Mouse (Mus musculus) myocyte (in vitro differentiated cells): ENCODE results near the gene Arhgef28. TPM values are rescaled to one million over a fixed set of nuclear protein-coding genes. Genes with fewer than 3 reads are reported as not detected.

Experiments
- H3K27me3 ChIP-seq: one replicate; pipeline ENCODE4 v1.6.1; 2011; ENCODE audit not compliant: control insufficient read depth, insufficient read depth, insufficient read length
- H3K36me3 ChIP-seq: one replicate; pipeline ENCODE4 v1.6.1; 2011; ENCODE audit not compliant: control insufficient read depth, insufficient read depth
- H3K4me2 ChIP-seq: one replicate; pipeline ENCODE4 v1.6.1; 2011; ENCODE audit warnings: low read depth, control low read depth
- H3K4me3 ChIP-seq: one replicate; pipeline ENCODE4 v1.5.1; 2011; ENCODE audit warnings: mild to moderate bottlenecking, control low read depth, moderate library complexity
- H3K79me2 ChIP-seq: one replicate; pipeline ENCODE4 v1.6.1; 2011; ENCODE audit not compliant: control insufficient read depth, insufficient read depth
- H3ac ChIP-seq: one replicate; pipeline ENCODE4 v1.6.1; 2011; ENCODE audit not compliant: control insufficient read depth, insufficient read length
- CEBPB ChIP-seq: IDR thresholded peaks from 2 replicates; pipeline ENCODE4 v1.6.1; 2011; ENCODE audit warnings: mild to moderate bottlenecking, moderate library complexity; ENCODE audit not compliant: poor library complexity, insufficient read depth, severe bottlenecking
- E2F4 ChIP-seq: IDR thresholded peaks from one replicate; pipeline ENCODE4 v1.6.1; 2011; ENCODE audit warnings: mild to moderate bottlenecking, control low read depth, moderate library complexity; ENCODE audit not compliant: insufficient read depth
- MAX ChIP-seq: IDR thresholded peaks from one replicate; pipeline ENCODE4 v1.6.1; 2011; ENCODE audit warnings: low read depth, mild to moderate bottlenecking, control low read depth
- MYOD1 ChIP-seq, 3 experiments: IDR thresholded peaks; one replicate each; pipeline ENCODE4 v1.6.1; 2011; ENCODE audit warnings: control low read depth in 2 of 3, low read depth in 2 of 3, mild to moderate bottlenecking in 2 of 3, moderate library complexity in 1 of 3; ENCODE audit not compliant: insufficient read length in 2 of 3, control insufficient read depth in 1 of 3
- MYOG ChIP-seq, 3 experiments: IDR thresholded peaks; one replicate each; pipeline ENCODE4 v1.6.1; 2011; ENCODE audit warnings: control low read depth in 2 of 3, low read depth in 2 of 3, mild to moderate bottlenecking in 2 of 3; ENCODE audit not compliant: insufficient read length in 2 of 3, control insufficient read depth in 1 of 3, insufficient read depth in 1 of 3
- POLR2A ChIP-seq: IDR thresholded peaks from one replicate; pipeline ENCODE4 v1.6.1; 2011; ENCODE audit warnings: low read depth, mild to moderate bottlenecking, control low read depth, moderate library complexity; ENCODE audit not compliant: insufficient read length
- POLR2AphosphoS2 ChIP-seq: IDR thresholded peaks from one replicate; pipeline ENCODE4 v1.6.1; 2011; ENCODE audit warnings: low read depth, control low read depth; ENCODE audit not compliant: insufficient read length
- REST ChIP-seq: IDR thresholded peaks from one replicate; pipeline ENCODE4 v1.6.1; 2011; ENCODE audit warnings: mild to moderate bottlenecking, control low read depth, moderate library complexity; ENCODE audit not compliant: insufficient read depth, insufficient read length
- SRF ChIP-seq: IDR thresholded peaks from one replicate; pipeline ENCODE4 v1.6.1; 2011; ENCODE audit warnings: low read depth; ENCODE audit not compliant: control insufficient read depth, insufficient read length
- TCF12 ChIP-seq: IDR thresholded peaks from one replicate; pipeline ENCODE4 v1.6.1; 2011; ENCODE audit warnings: mild to moderate bottlenecking, control low read depth; ENCODE audit not compliant: poor library complexity, insufficient read depth, severe bottlenecking
- TCF3 ChIP-seq: IDR thresholded peaks from one replicate; pipeline ENCODE4 v1.6.1; 2011; ENCODE audit warnings: low read depth, control low read depth; ENCODE audit not compliant: insufficient read length
- USF1 ChIP-seq: IDR thresholded peaks from one replicate; pipeline ENCODE4 v1.6.1; 2011; ENCODE audit warnings: low read depth, mild to moderate bottlenecking, control low read depth, moderate library complexity
- polyA plus RNA-seq: library from polyadenylated mRNA; unstranded; fragments of >200 nt; fragmentation: generic; extraction: Trizol; gene quantifications from one replicate; pipeline ENCODE4 v1.2.1, GENCODE M21; 2012; ENCODE audit warnings: missing spikeins

Gene Arhgef28
- polyA plus RNA-seq, 1 experiment, result 0.76 TPM

DNA sequence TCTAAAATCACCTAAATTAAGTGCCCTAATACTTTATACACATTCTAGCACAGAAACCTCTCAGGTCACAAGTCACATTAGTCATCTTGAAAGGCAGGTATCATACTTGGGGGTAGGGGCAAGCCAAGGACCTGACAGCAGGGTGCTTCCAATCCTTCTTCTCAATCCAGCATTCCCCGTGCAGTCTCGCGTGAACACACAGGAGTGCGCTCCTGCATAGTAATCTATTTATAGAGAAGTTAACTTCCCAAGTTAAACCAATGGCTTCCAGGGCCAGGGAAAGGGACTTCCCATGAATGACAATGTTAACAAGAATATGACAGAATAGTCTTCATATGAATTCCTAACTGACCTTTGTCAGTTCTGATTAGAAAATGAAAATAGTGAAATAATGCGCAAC is 58.7 kb downstream of the Arhgef28 start:
- no peak overlapping the region for H3ac ChIP-seq
- H3K4me2 ChIP-seq, result no peak overlapping the region
- peaks cover 7% of the 10 kb centered on the region for H3K27me3 ChIP-seq
- TF ChIP-seq E2F4, result no peak
- TF ChIP-seq MYOG (IDR thresholded peaks at IDR 0.05; ENCODE audit: control insufficient read depth in 1 of 3, insufficient read depth in 1 of 3, insufficient read length in 2 of 3, low read depth in 2 of 3), result no peak
- TF ChIP-seq USF1, result no peak
- TF ChIP-seq MAX, result no peak
- TF ChIP-seq SRF, result no peak
- TF ChIP-seq TCF12, result no peak
- no peak for TF ChIP-seq POLR2A
- TF ChIP-seq TCF3, result no peak
- TF ChIP-seq MYOD1 (IDR thresholded peaks at IDR 0.05; ENCODE audit: control insufficient read depth in 1 of 3, insufficient read length in 2 of 3, low read depth in 2 of 3), result no peak
- no peak for TF ChIP-seq POLR2AphosphoS2
- TF ChIP-seq CEBPB, result no peak
- TF ChIP-seq REST, result no peak
- no peaks in the 10 kb centered on the region for H3K79me2 ChIP-seq
- H3K36me3 ChIP-seq, result no peaks in the 10 kb centered on the region
- H3K4me3 ChIP-seq, result no peak overlapping the region

DNA sequence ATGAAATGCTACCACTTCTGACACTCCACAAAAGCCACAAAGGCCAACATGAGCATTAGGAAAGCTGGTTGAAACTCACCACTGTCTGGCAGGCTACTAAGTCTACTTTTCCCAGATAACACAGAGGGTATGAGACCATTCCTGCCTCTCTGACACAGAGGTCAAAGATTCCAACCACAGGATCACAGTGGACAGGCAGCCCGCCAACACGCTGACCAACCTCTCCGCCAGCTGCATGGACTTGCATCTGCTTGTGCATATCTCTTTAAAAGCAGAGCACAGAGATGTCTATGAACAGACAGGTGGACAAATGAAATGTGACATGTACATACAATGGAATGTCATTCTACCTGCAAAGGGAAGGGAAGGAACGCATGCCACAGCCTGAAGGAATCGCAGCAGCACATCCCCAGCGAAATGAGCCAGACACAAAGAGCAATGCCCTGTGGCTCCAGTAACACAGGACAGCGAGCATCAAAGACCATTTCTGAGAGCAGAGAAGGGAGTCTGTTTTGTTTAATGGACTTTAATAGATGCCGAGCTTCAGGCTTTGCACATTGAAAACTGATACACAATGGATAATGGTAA is 59.6 kb downstream of the Arhgef28 start:
- TF ChIP-seq SRF (no peak), TCF12 (no peak), USF1 (no peak), MYOG (IDR thresholded peaks at IDR 0.05; ENCODE audit: control insufficient read depth in 1 of 3, insufficient read depth in 1 of 3, insufficient read length in 2 of 3, low read depth in 2 of 3) (peak in 2 of 3 experiments; percentile 32 to 53), E2F4 (no peak), REST (no peak), MAX (no peak), POLR2AphosphoS2 (no peak), MYOD1 (IDR thresholded peaks at IDR 0.05; ENCODE audit: control insufficient read depth in 1 of 3, insufficient read length in 2 of 3, low read depth in 2 of 3) (peak in 2 of 3 experiments; percentile 84), POLR2A (no peak), CEBPB (no peak), TCF3 (peak; percentile 31)
- Histone ChIP-seq H3K4me2 (no peak overlapping the region), H3K79me2 (no peaks in the 10 kb centered on the region), H3K36me3 (no peaks in the 10 kb centered on the region), H3K27me3 (peaks cover 6% of the 10 kb centered on the region), H3ac (no peak overlapping the region), H3K4me3 (no peak overlapping the region)

DNA sequence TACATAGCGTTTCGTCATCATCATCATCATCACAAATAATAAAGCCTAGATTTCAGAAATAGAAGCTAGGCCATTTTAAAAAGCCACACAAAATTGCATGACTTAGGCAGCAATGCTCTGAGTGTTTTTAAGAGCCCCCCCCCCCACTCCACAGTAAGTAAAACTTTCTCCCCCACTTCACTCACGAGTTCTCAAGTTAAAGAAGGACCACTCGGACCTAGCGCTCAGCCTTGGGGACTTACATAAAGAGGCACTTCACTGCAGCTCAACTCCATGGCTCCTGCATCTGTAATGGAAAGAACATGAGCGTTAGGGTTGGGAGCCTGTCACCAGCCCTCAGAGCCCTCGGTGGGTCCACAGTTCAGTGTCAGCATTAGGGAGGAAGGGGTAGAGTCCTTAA is 60.9 kb downstream of the Arhgef28 start:
- Histone ChIP-seq H3K79me2 (no peaks in the 10 kb centered on the region), H3K27me3 (no peaks in the 10 kb centered on the region), H3K4me2 (no peak overlapping the region), H3K4me3 (no peak overlapping the region), H3ac (no peak overlapping the region), H3K36me3 (no peaks in the 10 kb centered on the region)
- no peak for TF ChIP-seq USF1
- TF ChIP-seq TCF3, result no peak
- TF ChIP-seq MAX, result no peak
- no peak for TF ChIP-seq SRF
- no peak for TF ChIP-seq E2F4

DNA sequence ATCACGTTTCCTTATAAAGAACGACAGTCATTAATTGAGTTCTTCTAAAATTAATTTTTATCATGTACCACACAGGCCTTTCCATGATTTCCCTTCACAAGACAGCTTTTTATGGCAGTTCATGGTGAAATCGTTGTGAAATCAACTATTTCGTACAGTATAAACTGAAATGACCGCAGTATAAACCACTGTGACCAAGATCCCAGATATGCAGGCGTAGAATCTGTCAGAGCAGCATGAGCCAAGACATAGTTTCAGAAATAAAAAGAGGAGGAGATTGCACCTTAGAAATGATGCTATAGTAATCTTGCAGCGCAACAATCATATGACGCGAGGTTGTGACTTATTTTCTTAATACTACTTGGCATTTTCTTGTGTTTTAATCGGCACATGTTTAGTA is 63.2 kb downstream of the Arhgef28 start:
- Histone ChIP-seq H3K79me2 (no peaks in the 10 kb centered on the region), H3K4me2 (no peak overlapping the region), H3ac (no peak overlapping the region), H3K4me3 (no peak overlapping the region), H3K27me3 (no peaks in the 10 kb centered on the region), H3K36me3 (no peaks in the 10 kb centered on the region)
- no peak for TF ChIP-seq CEBPB
- no peak for TF ChIP-seq REST
- TF ChIP-seq MYOD1 (IDR thresholded peaks at IDR 0.05; ENCODE audit: control insufficient read depth in 1 of 3, insufficient read length in 2 of 3, low read depth in 2 of 3), result no peak
- no peak for TF ChIP-seq MYOG (IDR thresholded peaks at IDR 0.05; ENCODE audit: control insufficient read depth in 1 of 3, insufficient read depth in 1 of 3, insufficient read length in 2 of 3, low read depth in 2 of 3)
- TF ChIP-seq TCF3, result no peak
- TF ChIP-seq SRF, result no peak
- no peak for TF ChIP-seq USF1
- TF ChIP-seq E2F4, result no peak
- no peak for TF ChIP-seq MAX
- no peak for TF ChIP-seq TCF12
- TF ChIP-seq POLR2A, result no peak
- TF ChIP-seq POLR2AphosphoS2, result no peak

DNA sequence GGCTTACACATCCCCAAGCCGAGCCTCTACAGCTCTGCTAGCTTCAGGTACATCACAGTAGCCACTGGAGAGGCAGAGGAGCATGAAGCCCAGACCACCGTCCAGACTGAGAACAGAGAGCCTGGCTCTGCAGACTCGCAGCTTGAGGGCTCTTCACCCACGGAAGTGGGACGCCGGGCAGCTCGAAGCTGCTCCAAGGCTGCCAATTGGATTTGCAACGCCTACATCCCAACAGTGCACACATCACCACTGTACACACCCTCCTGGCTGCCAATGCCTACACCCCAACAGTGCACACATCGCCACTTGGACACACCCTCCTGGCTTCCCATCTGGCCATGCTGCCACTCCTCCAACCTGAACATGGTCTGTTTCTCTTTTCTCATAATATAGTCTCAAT is 65.6 kb downstream of the Arhgef28 start:
- H3K4me2 ChIP-seq, result no peak overlapping the region
- H3K27me3 ChIP-seq, result no peaks in the 10 kb centered on the region
- TF ChIP-seq POLR2AphosphoS2 (no peak), USF1 (no peak), MAX (no peak), TCF3 (no peak), TCF12 (no peak), E2F4 (no peak), SRF (no peak), MYOD1 (IDR thresholded peaks at IDR 0.05; ENCODE audit: control insufficient read depth in 1 of 3, insufficient read length in 2 of 3, low read depth in 2 of 3) (no peak), POLR2A (no peak), CEBPB (no peak), REST (no peak), MYOG (IDR thresholded peaks at IDR 0.05; ENCODE audit: control insufficient read depth in 1 of 3, insufficient read depth in 1 of 3, insufficient read length in 2 of 3, low read depth in 2 of 3) (no peak)
- H3K36me3 ChIP-seq, result no peaks in the 10 kb centered on the region
- H3ac ChIP-seq, result no peak overlapping the region
- H3K4me3 ChIP-seq, result no peak overlapping the region
- H3K79me2 ChIP-seq, result no peaks in the 10 kb centered on the region
